8 mouse cellular contexts compared by ENCODE assay signal in genomic region chr10:77339871-77340341, GRCm38 (mm10).
DNase-seq lines count a peak whose midpoint lies in the region; ATAC-seq and TF ChIP-seq lines count a peak whose summit lies in the region.

No protein-coding gene starts in this region.

- H3K27ac ChIP-seq in left cerebral cortex, adult 2 months = no peak overlapping the region
- no peak overlapping the region for H3K27ac ChIP-seq in embryonic facial prominence, embryonic 12.5 days
- H3K27ac ChIP-seq in heart, postnatal 0 days (ENCODE audit: low read depth) = no peak overlapping the region
- H3K27ac ChIP-seq in limb, embryonic 15.5 days = no peak overlapping the region
- no peak overlapping the region for H3K27ac ChIP-seq in stomach, embryonic 16.5 days (ENCODE audit: low read length)

- no peak for TF ChIP-seq EP300 in heart, postnatal 0 days (IDR thresholded peaks at IDR 0.05; ENCODE audit: low read depth)

- 0 out of 2 replicates have a peak, but pooled peaks cover 9% of the 10 kb centered on the region for H3K4me1 ChIP-seq in embryonic facial prominence, embryonic 12.5 days
- H3K4me1 ChIP-seq in heart, postnatal 0 days (ENCODE audit: control insufficient read depth, insufficient read depth) = peaks cover 10% of the 10 kb centered on the region
- H3K4me1 ChIP-seq in limb, embryonic 15.5 days = peaks cover 6% of the 10 kb centered on the region; the same call in 1 of the 2 replicates
- no peaks in the 10 kb centered on the region for H3K4me1 ChIP-seq in stomach, embryonic 16.5 days (ENCODE audit: control insufficient read depth, insufficient read depth, low read length)

- H3K9me3 ChIP-seq in embryonic facial prominence, embryonic 12.5 days = no peaks in the 10 kb centered on the region
- no peaks in the 10 kb centered on the region for H3K9me3 ChIP-seq in heart, postnatal 0 days (replicated peaks; ENCODE audit: control insufficient read depth, low read length)
- no peaks in the 10 kb centered on the region for H3K9me3 ChIP-seq in limb, embryonic 15.5 days
- no peaks in the 10 kb centered on the region for H3K9me3 ChIP-seq in stomach, embryonic 16.5 days (replicated peaks; ENCODE audit: control insufficient read depth, low read length)

- intact Hi-C loops in left cerebral cortex, adult 2 months (cut with DNase I) = loop anchor here (2.0 kb wide), 1 partner anchor 49 kb away; no protein-coding TSS in a partner anchor

- 11% methylated on average over 18 of the region's 18 CpGs for WGBS in embryonic facial prominence, embryonic 12.5 days
- 35% methylated on average over 18 of the region's 18 CpGs for WGBS in heart, postnatal 0 days
- WGBS in limb, embryonic 15.5 days = 28% methylated on average over 18 of the region's 18 CpGs
- 21% methylated on average over 18 of the region's 18 CpGs for WGBS in stomach, embryonic 16.5 days

- no peaks in the 10 kb centered on the region for H3K36me3 ChIP-seq in embryonic facial prominence, embryonic 12.5 days
- H3K36me3 ChIP-seq in heart, postnatal 0 days (replicated peaks; ENCODE audit: control insufficient read depth, insufficient read depth, low read length) = no peaks in the 10 kb centered on the region
- no peaks in the 10 kb centered on the region for H3K36me3 ChIP-seq in limb, embryonic 15.5 days
- H3K36me3 ChIP-seq in stomach, embryonic 16.5 days (ENCODE audit: control insufficient read depth, insufficient read depth, low read length) = no peaks in the 10 kb centered on the region

- peak; percentile 47 for TF ChIP-seq CTCF in left cerebral cortex, adult 2 months (IDR thresholded peaks at IDR 0.05)
- TF ChIP-seq CTCF in heart, postnatal 0 days (IDR thresholded peaks at IDR 0.05; ENCODE audit: low read depth) = peak; percentile 65

- peak overlapping the region; percentile 70 for H3K4me2 ChIP-seq in embryonic facial prominence, embryonic 12.5 days (replicated peaks)
- peak overlapping the region; percentile 59 for H3K4me2 ChIP-seq in heart, postnatal 0 days (ENCODE audit: low read depth, low read length)
- H3K4me2 ChIP-seq in limb, embryonic 15.5 days = peak overlapping the region; percentile 48
- H3K4me2 ChIP-seq in stomach, embryonic 16.5 days (ENCODE audit: low read depth, low read length) = peak overlapping the region; percentile 59

- 0 out of 2 replicates have a peak, but pooled peaks cover 2% of the 10 kb centered on the region for H3K27me3 ChIP-seq in embryonic facial prominence, embryonic 12.5 days
- H3K27me3 ChIP-seq in heart, postnatal 0 days (ENCODE audit: control insufficient read depth, insufficient read depth, low read length) = no peaks in the 10 kb centered on the region
- 0 out of 2 replicates have a peak, but pooled peaks cover 4% of the 10 kb centered on the region for H3K27me3 ChIP-seq in limb, embryonic 15.5 days
- H3K27me3 ChIP-seq in stomach, embryonic 16.5 days (ENCODE audit: control insufficient read depth, insufficient read depth, low read length) = no peaks in the 10 kb centered on the region

- no peak for ATAC-seq in embryonic facial prominence, embryonic 12.5 days (ENCODE audit: insufficient number of reproducible peaks, insufficient read depth, low FRiP score, low TSS enrichment)
- ATAC-seq in heart, postnatal 0 days (ENCODE audit: insufficient read depth, low read depth) = 0 out of 2 replicates have a peak, but pooled peaks have one; percentile 58
- ATAC-seq in limb, embryonic 15.5 days (ENCODE audit: insufficient number of reproducible peaks, low FRiP score, low TSS enrichment, low read depth) = no peak
- ATAC-seq in stomach, embryonic 16.5 days (ENCODE audit: insufficient read depth, low FRiP score) = no peak

- H3K4me3 ChIP-seq in left cerebral cortex, adult 2 months = peak overlapping the region; percentile 36
- peak overlapping the region; percentile 37 for H3K4me3 ChIP-seq in embryonic facial prominence, embryonic 12.5 days
- peak overlapping the region; percentile 42 for H3K4me3 ChIP-seq in heart, postnatal 0 days (ENCODE audit: low read depth, low read length)
- peak overlapping the region; percentile 33 for H3K4me3 ChIP-seq in limb, embryonic 15.5 days
- peak overlapping the region; percentile 41 for H3K4me3 ChIP-seq in stomach, embryonic 16.5 days (replicated peaks; ENCODE audit: low read length)

- DNase-seq in left cerebral cortex, adult 2 months (ENCODE audit: extremely low spot score in 1 of 2, low spot score in 2 of 2) = peak in 1 of 2 experiments; percentile 17
- no peak for DNase-seq in left cerebral cortex, adult 18-20 months (ENCODE audit: low spot score in 2 of 2)
- peak; percentile 41 for DNase-seq in heart, postnatal 0 days (ENCODE audit: low spot score)
- no peak for DNase-seq in yolk sac, embryonic 10.5 days (ENCODE audit: low spot score)
- no peak for DNase-seq in left cerebral cortex, adult 8-10 months (ENCODE audit: low spot score in 2 of 2)

- H3K9ac ChIP-seq in embryonic facial prominence, embryonic 12.5 days = peak overlapping the region; percentile 24; the same call in 1 of the 2 replicates
- H3K9ac ChIP-seq in heart, postnatal 0 days (replicated peaks; ENCODE audit: low read depth, low read length) = peak overlapping the region; percentile 32; the same call in 1 of the 2 replicates
- no peak overlapping the region for H3K9ac ChIP-seq in limb, embryonic 15.5 days
- H3K9ac ChIP-seq in stomach, embryonic 16.5 days (ENCODE audit: low read length) = peak overlapping the region; percentile 58
